Mouse (Mus musculus) frontal cortex, adult (tissue): ENCODE measurements at regions not wholly inside any gene's neighbourhood (a gene's known extent, or its start where the extent isn't known, plus 50 kb on each side); places are given as distances from the start of the nearest gene placed in this dataset.

Experiments
- ATAC-seq: cut with Nextera tagmentation; 2 replicates; pipeline ENCODE4 v1.9.2; 2017; ENCODE audit warnings: mild to moderate bottlenecking, moderate library complexity, mixed read lengths; ENCODE audit not compliant: low TSS enrichment

DNA sequence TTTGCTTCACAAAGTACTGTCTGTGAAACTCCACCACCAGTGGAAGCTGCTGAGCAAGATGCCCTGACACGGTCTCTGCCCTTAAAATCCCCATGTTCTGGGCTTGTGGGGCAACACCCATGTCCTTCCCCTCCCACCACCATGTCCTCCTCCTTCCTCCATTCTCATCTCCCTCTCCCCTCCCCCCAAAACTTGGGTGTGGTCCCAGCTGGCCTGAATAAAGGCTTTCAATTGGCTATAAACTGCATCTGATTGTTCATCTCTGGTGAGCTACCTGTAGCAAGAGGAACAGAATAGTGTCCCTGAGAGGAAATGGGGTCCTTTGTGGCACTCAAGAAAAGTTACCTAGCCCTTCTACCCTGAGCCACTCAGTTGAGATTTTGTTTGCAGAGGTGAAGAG lies 91.8 kb downstream of the Slc16a9 start:
- ATAC-seq: no peak

DNA sequence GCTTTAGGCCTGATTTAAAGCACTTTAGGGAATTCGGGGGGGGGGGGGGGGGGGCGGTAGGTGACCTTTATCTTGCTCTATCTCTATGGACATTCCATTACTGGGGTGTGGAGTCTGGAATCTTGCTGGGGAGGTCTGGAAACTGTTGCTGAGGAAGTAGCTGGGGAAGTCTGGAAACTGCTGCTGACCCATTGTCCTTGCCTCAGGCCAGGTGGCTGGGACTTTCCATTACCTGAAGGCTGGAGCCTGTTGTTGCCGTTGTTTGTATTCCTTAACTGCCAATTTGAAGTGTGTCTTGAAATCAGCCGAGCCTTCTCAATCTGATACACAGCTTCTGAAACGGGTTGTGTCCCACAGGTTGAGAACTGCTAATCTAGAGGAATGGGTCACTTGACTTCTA lies 80.9 kb upstream of the Fam13c start:
- no peak for ATAC-seq

DNA sequence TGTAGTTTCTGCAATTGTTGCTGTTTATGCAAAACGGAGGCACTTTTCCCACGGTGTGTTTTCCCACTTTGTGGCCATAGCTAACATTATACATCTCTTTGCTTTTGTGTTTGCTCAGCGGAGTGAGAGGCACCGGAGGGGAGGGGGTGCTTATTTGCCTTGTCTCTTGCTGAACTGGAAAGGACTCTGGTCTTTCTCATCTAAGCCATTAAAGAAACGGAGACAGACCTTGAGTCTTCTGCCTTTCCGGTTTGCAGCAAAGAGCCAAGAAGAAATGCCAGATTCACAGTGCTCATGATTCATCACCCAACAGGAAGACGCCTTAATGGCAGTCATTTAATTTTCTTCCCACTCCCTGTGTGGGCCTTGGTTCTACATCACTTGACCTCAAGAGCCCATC lies 80.4 kb upstream of the Fam13c start:
- no peak for ATAC-seq

DNA sequence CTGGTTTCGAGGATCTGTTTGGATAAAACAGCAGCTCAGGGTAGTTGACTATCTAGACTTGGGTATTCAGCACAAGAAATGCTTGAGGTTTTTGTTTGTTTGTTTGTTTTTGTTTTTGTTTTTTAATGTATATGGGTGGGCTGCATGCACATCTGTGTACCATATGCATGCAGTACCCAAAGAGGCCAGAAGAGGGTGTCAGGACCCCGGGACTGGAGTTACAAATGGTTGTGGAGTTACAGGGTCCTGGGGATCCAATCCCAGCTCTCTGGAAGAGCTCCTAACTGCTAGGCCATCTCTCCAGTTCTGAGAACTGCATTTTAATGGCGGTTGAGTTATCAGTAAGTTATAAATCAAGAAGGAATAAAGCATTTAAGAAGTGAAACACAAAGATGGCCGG lies 77.2 kb upstream of the Fam13c start:
- no peak; the same call in 1 of the 2 replicates for ATAC-seq

DNA sequence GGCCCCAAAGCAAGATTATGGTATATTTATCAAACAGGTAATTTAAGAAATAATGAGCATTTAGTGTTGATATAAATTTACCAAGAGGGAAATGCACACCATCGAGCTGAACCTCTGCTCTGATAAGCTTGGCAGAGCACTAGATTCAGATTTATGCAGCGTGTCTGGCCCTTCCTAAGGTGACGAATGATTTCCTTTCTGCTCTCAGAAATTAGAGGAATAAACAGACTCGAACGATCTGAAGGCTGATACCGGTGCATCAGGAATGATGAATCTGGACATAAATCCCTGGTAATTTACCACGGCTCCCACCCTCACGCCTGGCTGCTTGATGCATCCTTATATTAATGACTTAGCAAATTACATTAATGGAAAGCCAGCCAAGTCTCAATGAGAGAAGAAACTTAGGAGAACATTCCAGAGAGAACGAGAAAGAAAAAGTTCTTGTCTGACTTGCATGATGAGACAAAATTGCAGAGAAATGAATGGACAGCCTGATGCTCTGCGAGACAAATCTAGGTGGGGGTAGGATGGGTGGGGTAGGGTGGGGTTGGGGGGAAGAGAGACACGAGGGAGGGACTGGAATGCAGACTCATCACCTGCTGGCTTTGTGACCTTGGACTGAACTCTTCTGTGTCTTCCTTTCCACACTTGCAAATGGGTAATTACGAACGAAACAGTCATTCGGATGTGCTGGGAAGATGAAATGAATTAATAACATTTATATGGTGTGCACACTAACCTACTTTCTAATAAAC lies 75.9 kb upstream of the Fam13c start:
- ATAC-seq: no peak

DNA sequence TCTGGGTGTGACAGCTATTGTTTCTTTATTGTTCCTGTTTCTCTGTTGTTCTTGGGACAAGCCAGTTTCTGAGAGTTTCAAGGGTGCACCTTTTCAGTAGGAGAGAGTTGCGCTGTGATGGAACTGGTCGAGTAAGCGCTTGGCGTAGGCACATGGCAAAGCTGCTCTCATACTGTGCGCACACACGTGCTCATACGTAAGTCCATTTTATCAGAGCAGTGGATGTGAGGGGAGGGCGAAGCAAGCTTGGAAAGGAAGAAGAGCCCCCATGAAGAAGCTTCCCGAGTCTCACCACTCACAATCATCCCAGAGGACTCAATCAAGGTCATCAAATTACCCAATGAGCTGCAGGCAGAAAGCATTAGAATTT lies 75.3 kb upstream of the Fam13c start:
- ATAC-seq: no peak

DNA sequence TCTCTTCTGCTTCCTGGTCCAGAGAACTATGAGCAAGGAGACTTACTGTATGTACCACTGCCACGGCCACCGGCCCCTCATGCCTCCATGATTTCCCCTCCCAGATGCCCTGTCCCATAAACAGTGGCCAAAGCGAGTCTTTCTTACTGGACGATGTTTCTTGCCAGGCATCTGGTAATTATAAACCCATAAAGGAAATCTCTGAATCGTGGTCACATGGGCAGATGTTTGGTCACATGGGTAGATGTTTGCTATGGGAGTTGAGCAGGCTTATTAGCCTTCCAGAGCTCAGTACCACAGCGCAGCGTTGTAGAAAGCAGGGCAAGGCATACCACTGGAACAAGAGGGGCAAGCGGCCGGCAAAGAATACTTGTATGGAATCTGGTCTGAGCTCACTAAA lies 74.8 kb upstream of the Fam13c start:
- ATAC-seq: no peak

DNA sequence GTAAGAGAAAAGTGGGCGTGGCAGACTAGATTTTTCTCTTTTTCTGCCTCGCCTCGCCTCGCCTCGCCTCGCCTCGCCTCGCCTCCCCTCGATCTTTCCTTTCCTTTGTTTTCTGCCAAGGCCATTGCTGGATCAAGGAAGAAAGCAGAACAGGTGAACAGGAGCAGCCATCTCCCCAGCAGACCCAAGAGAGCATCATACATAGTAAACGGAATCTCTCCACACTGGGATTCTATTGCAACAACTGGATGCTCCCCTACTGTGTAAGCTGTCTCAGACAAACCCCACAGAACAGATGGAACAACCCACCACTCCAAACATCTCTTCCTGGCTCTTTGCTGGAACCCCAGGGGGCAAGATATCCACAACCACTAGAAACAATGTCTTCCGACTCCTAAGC lies 72.4 kb upstream of the Fam13c start:
- ATAC-seq: no peak

DNA sequence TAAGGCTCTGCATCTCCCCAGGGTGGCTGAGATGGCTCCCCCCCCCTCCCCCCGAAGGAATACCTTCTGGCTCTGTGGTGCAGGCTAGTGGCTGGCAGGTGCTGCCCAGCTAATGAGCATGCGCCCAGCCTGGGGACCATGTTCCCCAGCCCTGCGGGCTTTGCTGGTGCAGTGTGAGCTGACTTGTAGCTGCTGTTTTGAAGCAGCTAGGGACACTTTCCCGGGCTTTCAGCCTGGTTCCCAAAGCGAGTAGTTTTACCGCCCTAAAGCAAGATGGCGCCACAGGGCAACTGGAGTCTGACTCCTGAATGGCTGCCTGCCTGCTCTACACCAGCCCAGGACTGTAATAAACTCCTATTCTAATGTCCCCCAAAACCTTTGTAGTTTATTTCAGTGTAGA lies 71.6 kb upstream of the Fam13c start:
- ATAC-seq: peak; percentile 79

DNA sequence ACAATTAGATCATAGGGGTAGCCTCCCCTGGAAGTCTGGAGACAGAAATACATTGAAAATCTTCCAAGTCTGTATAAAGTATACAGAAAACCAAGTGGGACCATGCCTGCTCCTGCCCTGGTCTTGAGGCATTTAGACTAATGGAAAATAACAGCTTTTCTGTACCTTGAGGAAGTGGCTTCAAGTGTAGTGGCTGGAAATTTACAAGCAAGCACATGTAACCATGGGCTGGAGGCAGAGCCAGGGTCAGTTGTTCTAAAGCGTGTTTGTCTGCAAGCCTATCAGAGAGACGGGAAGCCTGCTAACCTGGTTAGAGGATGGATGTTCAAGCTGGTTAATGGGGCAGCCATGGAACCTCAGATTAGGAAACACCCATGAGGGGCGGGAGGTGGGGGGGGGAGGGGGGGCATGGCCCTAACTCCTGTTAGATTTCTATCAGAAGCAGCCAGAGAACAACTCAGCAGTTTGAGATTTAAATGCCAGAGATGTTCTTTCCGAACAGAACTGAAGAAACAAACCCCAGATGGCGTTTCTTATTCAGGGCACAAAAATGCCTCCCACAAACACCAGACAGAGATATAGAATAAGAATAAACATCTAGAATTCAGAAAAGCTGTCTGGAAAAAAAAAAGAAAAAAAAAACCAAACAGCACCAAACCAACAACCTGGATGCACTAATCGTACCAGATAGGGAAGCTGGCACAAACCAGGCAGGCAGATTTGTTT lies 67.7 kb upstream of the Fam13c start:
- peak; percentile 72 for ATAC-seq

DNA sequence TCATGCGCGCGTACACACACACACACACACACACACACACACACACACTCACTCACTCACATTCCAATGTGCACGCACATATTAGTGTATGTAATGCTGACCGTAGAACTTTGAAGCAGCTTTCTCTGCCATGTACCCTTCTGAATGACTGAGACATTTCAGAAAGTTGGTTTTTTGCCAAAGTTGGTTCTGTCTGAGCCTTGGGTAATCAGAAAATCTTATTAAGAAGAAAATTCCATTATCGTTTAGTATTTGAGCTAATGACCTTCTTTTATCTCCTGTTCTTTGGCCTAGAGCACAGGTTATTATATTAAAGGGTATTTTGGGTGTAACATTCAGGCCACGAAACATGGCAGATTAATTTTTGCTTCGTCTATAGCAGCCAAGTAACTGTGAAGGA lies 67.1 kb upstream of the Fam13c start:
- no peak for ATAC-seq

DNA sequence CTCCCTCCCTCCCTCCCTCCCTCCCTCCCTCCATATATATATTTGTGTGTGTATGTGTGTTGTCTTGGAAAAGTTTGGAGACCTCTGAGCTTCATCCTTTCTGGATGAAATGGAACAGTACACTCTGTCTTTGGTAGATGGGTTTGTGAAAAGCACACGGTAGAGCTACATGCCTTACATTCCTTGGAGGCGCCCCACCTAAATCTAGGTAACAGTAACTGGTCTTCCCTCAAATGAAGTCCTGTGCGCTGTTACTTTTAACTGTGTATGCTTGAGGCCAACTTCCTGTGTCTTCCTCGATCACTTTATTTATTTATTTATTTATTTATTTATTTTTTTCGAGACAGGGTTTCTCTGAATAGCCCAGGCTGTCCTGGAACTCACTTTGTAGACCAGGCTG lies 66.4 kb upstream of the Fam13c start:
- no peak for ATAC-seq

DNA sequence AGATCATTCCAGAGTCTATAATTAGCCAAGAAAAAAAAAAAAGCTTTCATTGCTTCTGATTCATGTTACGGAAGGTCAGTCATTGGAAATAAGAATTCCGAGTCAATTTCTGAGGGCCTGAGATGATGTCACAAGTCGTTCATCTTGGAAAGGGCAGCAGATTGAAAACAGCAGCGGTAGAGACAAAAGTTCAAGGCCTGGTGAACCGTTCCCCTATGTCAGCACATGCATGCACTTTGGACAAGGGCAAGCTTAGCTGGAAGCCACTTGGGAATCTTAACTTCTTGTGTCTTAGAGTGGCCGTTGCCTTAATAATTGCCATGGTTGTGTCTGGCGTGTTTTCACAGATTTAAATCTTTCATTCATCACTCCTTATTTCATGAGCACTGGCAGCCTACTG lies 65.6 kb upstream of the Fam13c start:
- no peak for ATAC-seq

DNA sequence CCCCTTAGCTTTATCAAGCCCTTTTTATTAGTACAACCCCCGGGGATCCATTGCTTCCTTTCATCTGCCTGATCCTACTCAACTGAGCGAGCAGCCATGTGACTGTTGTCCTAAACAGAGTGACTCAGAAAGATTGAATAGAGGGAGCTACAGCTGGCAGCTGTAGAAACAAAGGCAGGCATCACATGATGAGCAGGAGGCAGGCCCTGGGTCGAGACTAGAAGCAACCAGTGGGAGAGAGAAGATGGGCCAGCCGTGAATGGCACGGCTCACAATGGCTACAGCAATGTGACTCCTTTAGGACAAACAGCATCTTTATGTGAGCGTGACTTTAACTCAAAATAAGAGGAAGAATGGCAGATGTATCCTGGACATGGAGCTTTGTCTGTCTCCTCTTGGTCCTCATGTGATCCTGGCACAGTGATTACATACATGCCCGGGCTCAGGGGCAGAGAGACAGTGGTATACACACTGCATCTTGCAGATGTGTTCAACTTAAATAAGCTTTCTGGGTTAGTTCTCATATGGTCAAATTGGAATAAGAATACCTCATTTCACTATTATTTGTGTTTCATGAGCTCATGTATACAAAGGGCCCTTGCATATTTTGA lies 60.1 kb upstream of the Fam13c start:
- peak; percentile 78 for ATAC-seq

DNA sequence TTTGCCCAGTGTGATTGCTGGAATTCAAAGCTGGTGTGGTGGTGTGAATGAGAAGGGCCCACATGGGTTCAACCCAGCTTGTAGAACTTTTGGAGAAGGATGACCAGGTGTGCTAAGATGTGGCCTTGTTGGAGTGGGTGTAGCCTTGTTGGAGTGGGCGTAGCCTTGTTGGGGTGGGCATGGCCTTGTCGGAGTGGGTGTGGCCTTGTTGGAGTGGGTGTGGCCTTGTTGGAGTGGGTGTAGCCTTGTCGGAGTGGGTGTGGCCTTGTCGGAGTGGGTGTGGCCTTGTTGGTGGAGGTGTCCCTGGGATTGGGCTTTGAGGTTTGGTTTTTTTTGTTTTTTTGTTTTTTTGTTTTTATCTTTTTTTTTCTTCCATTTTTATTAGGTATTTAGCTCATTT lies 55.6 kb upstream of the Fam13c start:
- ATAC-seq: no peak

DNA sequence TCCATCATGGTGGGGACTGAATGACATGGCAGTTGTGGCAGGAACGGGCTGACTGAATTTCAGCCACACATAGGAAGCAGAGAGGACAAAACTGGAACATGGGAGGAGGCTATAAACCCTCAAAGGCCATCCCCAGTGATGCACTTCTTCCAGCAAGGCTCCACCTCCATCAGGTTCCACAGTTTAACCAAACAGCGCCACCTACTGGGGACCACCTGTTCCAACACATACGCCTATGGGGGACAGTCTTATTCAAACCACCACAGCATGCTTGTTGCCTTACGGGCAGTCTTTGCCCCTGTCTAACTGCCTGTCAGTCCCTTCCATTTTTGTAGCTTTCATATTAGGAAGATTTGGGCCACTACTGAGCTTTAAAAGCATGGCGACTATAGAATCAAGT lies 52.6 kb upstream of the Fam13c start:
- no peak for ATAC-seq
